Mouse (Mus musculus) CH12.LX (cell line): ENCODE data around the gene Itga2b. TPM values are rescaled to one million over a fixed set of nuclear protein-coding genes. Genes with fewer than 3 reads are reported as not detected.

ENCODE experiments used
- DNase-seq: peaks from one replicate; pipeline ENCODE4 v3.0.0-alpha.2; 2013; ENCODE audit errors: extremely low read depth
- H3K27ac ChIP-seq: 2 replicates; pipeline ENCODE4 v1.5.1; 2012; ENCODE audit warnings: low read depth, mild to moderate bottlenecking, control low read depth, moderate library complexity; ENCODE audit not compliant: insufficient read depth
- H3K27me3 ChIP-seq: replicated peaks from 2 replicates; pipeline ENCODE3; 2012; ENCODE audit warnings: inconsistent platforms
- H3K36me3 ChIP-seq, 2 experiments: replicated peaks in 1 of 2; 2 replicates each; pipeline versions ENCODE3 to v1.6.1; 2012; ENCODE audit warnings: inconsistent platforms in 1 of 2, low read length in 1 of 2, mild to moderate bottlenecking in 1 of 2, mixed read lengths in 1 of 2, moderate library complexity in 1 of 2; ENCODE audit not compliant: control insufficient read depth in 1 of 2, insufficient read depth in 1 of 2
- H3K4me1 ChIP-seq, 2 experiments: 2 replicates each; pipeline ENCODE4 v1.6.1; 2012; ENCODE audit warnings: inconsistent platforms in 1 of 2, moderate library complexity in 1 of 2; ENCODE audit not compliant: insufficient read depth in 2 of 2, control insufficient read depth in 1 of 2
- H3K4me2 ChIP-seq: 2 replicates; pipeline ENCODE4 v1.6.1; 2012; ENCODE audit warnings: low read depth, mild to moderate bottlenecking, control low read depth; ENCODE audit not compliant: poor library complexity, insufficient read depth, severe bottlenecking
- H3K4me3 ChIP-seq, 3 experiments: fragments of 150-350 bp in 1 of 3; sonication (generic) in 1 of 3; replicated peaks in 1 of 3; 2 replicates each; pipeline versions ENCODE3 to v1.5.1; 2011 to 2012; ENCODE audit warnings: low read depth in 2 of 3, low read length in 2 of 3, mild to moderate bottlenecking in 2 of 3, moderate library complexity in 2 of 3, control low read depth in 1 of 3, improper control_type of control experiment in 1 of 3, inconsistent platforms in 1 of 3, mixed read lengths in 1 of 3; ENCODE audit not compliant: poor library complexity in 1 of 3
- H3K79me2 ChIP-seq: replicated peaks from 2 replicates; pipeline ENCODE4 v1.6.1; 2012; ENCODE audit warnings: mild to moderate bottlenecking, moderate library complexity; ENCODE audit not compliant: control insufficient read depth, poor library complexity, insufficient read depth, severe bottlenecking; ENCODE audit errors: extremely low read depth
- H3K9ac ChIP-seq: 2 replicates; pipeline ENCODE4 v1.6.1; 2012; ENCODE audit warnings: low read depth, mild to moderate bottlenecking, control low read depth, moderate library complexity; ENCODE audit not compliant: insufficient read depth
- H3K9me3 ChIP-seq: replicated peaks from 2 replicates; pipeline ENCODE3; 2012; ENCODE audit warnings: low read length, inconsistent platforms, mixed read lengths
- CHD1 ChIP-seq: IDR thresholded peaks from 2 replicates; pipeline ENCODE4 v1.6.1; 2012; ENCODE audit warnings: low read depth, low read length, improper control_type of control experiment, inconsistent platforms
- CTCF ChIP-seq, 2 experiments: IDR thresholded peaks in 1 of 2; conservative IDR thresholded peaks in 1 of 2; 2 replicates each; pipeline ENCODE4 v1.5.1; 2011 to 2012; ENCODE audit warnings: low read depth in 2 of 2, low read length in 2 of 2, improper control_type of control experiment in 1 of 2, inconsistent platforms in 1 of 2, mild to moderate bottlenecking in 1 of 2, moderate library complexity in 1 of 2
- E2F4 ChIP-seq: IDR thresholded peaks from 2 replicates; pipeline ENCODE4 v1.6.1; 2011; ENCODE audit warnings: low read depth, low read length, improper control_type of control experiment; ENCODE audit not compliant: insufficient replicate concordance
- EP300 ChIP-seq: IDR thresholded peaks from 2 replicates; pipeline ENCODE4 v1.6.1; 2011; ENCODE audit warnings: low read length, improper control_type of control experiment
- ETS1 ChIP-seq: conservative IDR thresholded peaks from 2 replicates; pipeline ENCODE4 v1.6.1; 2012; ENCODE audit warnings: low read depth, mild to moderate bottlenecking, inconsistent platforms, low read length, improper control_type of control experiment, moderate library complexity
- HCFC1 ChIP-seq: IDR thresholded peaks from 2 replicates; pipeline ENCODE4 v1.6.1; 2012; ENCODE audit warnings: low read depth, mild to moderate bottlenecking, inconsistent platforms, low read length, improper control_type of control experiment
- JUN ChIP-seq: IDR thresholded peaks from 2 replicates; pipeline ENCODE4 v1.6.1; 2011; ENCODE audit warnings: low read depth, mild to moderate bottlenecking, low read length, improper control_type of control experiment, moderate library complexity; ENCODE audit not compliant: insufficient read depth
- JUND ChIP-seq: conservative IDR thresholded peaks from 2 replicates; pipeline ENCODE4 v1.6.1; 2011; ENCODE audit warnings: low read depth, low read length, improper control_type of control experiment
- KAT2A ChIP-seq: IDR thresholded peaks from 2 replicates; pipeline ENCODE4 v1.6.1; 2012; ENCODE audit warnings: low read length, improper control_type of control experiment, inconsistent platforms; ENCODE audit not compliant: insufficient replicate concordance
- MEF2A ChIP-seq: IDR thresholded peaks from 2 replicates; pipeline ENCODE4 v1.6.1; 2014; ENCODE audit warnings: low read depth, mild to moderate bottlenecking, inconsistent platforms, low read length, improper control_type of control experiment, borderline replicate concordance
- MXI1 ChIP-seq: IDR thresholded peaks from 2 replicates; pipeline ENCODE4 v1.6.1; 2011; ENCODE audit warnings: mild to moderate bottlenecking, low read depth, low read length, improper control_type of control experiment
- NELFE ChIP-seq: IDR thresholded peaks from 2 replicates; pipeline ENCODE4 v1.6.1; 2011; ENCODE audit warnings: low read depth, low read length, improper control_type of control experiment
- NRF1 ChIP-seq: IDR thresholded peaks from 2 replicates; pipeline ENCODE4 v1.6.1; 2014; ENCODE audit warnings: low read depth, mild to moderate bottlenecking, inconsistent platforms, low read length, improper control_type of control experiment, moderate library complexity
- POLR2AphosphoS2 ChIP-seq: IDR thresholded peaks from 2 replicates; pipeline ENCODE4 v1.6.1; 2011; ENCODE audit warnings: low read depth, low read length, improper control_type of control experiment
- SMC3 ChIP-seq: IDR thresholded peaks from 2 replicates; pipeline ENCODE4 v1.6.1; 2011; ENCODE audit warnings: low read depth, low read length, improper control_type of control experiment
- TBP ChIP-seq: conservative IDR thresholded peaks from 2 replicates; pipeline ENCODE4 v1.6.1; 2011; ENCODE audit warnings: low read depth, low read length, improper control_type of control experiment
- TCF12 ChIP-seq: IDR thresholded peaks from 2 replicates; pipeline ENCODE4 v1.6.1; 2014; ENCODE audit warnings: low read depth, mild to moderate bottlenecking, inconsistent platforms, low read length, improper control_type of control experiment
- USF1 ChIP-seq: IDR thresholded peaks from 2 replicates; pipeline ENCODE4 v1.6.1; 2014; ENCODE audit warnings: low read depth, mild to moderate bottlenecking, inconsistent platforms, low read length, improper control_type of control experiment
- USF2 ChIP-seq: conservative IDR thresholded peaks from 2 replicates; pipeline ENCODE4 v1.6.1; 2011; ENCODE audit warnings: low read depth, low read length, improper control_type of control experiment
- ZMIZ1 ChIP-seq: IDR thresholded peaks from 2 replicates; pipeline ENCODE4 v1.6.1; 2012; ENCODE audit warnings: low read depth, mild to moderate bottlenecking, inconsistent platforms, low read length, improper control_type of control experiment
- ZNF384 ChIP-seq: IDR thresholded peaks from 2 replicates; pipeline ENCODE4 v1.6.1; 2012; ENCODE audit warnings: low read depth, low read length, improper control_type of control experiment, inconsistent platforms
- dilution Hi-C: fragments of 300-500 bp; cut with MboI; formaldehyde crosslinking; loops from 2 replicates; pipeline ENCODE4 v1.14.3; 2020; ENCODE audit warnings: low sequenced_read_pairs; ENCODE audit not compliant: extremely low pct_unique_long_range_greater_than_20kb, extremely low pct_ligation_motif_present
- in situ Hi-C: fragments of 300-500 bp; cut with MboI; formaldehyde crosslinking; loops from 3 replicates; pipeline ENCODE4 v1.14.3; 2019; ENCODE audit warnings: low sequenced_read_pairs, low pct_ligation_motif_present, low pct_unique_long_range_greater_than_20kb, mixed read lengths
- polyA plus RNA-seq: library from polyadenylated mRNA; unstranded; fragments of >175 nt; gene quantifications from 2 replicates; pipeline ENCODE4 v1.2.1, GENCODE M21; 2012; ENCODE audit warnings: low read depth; ENCODE audit not compliant: insufficient read length
- total RNA-seq, 2 experiments: library from RNA; depleted of rRNA; stranded (reverse); fragments of 300-350 nt in 1 of 2; fragments of >200 nt in 1 of 2; gene quantifications; 2 replicates each; pipeline ENCODE4 v1.2.3; 2012 to 2014

Gene Itga2b
- total and polyA plus RNA-seq, 3 experiments: 0.95 to 3.6 (median 3.0) TPM

DNA sequence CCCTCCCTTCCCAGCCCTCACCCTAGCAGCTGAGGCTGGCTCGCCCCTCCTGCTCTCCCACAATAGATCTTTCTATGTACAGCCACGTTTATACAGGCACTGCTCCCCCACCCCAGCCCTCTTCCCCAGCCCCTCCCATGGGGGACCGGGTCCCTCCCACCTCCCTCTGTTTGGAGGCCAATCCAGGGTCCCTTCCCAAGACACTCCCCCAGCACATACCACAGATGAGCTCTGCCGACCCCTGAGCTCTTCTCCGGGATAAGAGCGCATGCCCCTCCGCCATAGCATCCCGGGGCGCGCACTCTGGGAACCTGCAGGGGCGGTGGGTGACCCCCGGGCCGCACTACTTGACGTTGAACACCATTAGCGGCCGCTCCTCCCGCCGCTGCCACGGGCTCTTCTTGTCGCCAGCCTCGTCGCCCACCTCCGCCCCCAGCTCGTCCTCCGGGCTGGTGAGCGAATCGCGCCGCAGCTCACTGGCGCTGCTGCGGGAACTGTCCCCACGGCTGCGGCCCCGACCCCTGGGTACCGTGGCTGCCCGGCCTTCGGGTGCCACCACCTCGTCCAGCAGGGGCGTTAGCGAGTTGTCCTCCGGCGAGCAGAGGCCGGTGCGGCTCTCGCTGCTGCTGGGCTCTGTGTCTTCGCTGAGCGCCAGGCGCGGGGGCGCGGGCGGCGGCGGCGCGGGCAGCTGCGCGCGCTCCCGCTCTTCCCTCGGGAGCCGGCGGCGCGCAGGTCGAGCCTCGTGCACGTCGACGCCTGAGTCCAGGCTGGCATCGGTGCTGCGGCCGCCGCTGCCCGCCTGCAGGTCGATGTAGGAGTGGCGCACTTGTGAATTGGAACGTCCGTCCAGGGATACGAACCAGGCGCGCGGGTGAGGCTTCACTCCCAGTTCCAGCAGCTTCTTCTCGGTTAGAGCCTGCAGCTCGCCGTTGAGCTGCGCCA is 32.5 kb downstream of the Itga2b start:
- in situ Hi-C loops: no loop called here
- Histone ChIP-seq H3K4me3 (no peak overlapping the region), H3K9me3 (peaks cover 29% of the 10 kb centered on the region), H3K4me1 (peaks cover 25 to 34% of the 10 kb centered on the region in 2 experiments), H3K4me2 (no peak overlapping the region), H3K36me3 (peaks cover 24 to 47% of the 10 kb centered on the region in 2 experiments), H3K27me3 (peaks cover 5% of the 10 kb centered on the region), H3K9ac (no peak overlapping the region), H3K27ac (no peak overlapping the region), H3K79me2 (no peaks in the 10 kb centered on the region)
- dilution Hi-C loops: no loop called here
- no peak for DNase-seq
- TF ChIP-seq POLR2AphosphoS2 (peak; percentile 74; the same call in 1 of the 2 replicates), CTCF (conservative IDR thresholded peaks at IDR 0.05 in 1 of 2, IDR thresholded peaks at IDR 0.05 in 1 of 2; ENCODE audit: low read depth in 2 of 2, low read length in 2 of 2) (no peak), MEF2A (no peak), MXI1 (no peak)

DNA sequence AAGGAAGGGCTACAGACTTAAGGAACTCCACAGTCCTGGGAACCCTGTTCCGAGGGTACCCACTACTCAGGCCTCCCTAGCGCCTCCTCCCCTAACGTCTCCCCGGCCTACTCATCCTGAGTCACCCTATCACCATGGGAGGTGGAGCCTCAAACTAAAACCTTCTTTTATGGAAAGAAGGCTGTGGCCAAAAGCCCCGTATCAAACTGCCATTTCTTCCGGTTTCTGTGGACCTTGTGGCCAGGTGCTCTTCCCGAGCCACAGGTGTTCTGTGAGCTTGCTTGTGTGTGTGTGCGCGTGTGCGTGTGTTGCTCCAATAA is 33.5 kb downstream of the Itga2b start:
- DNase-seq: no peak
- H3K36me3 ChIP-seq: peaks cover 24 to 47% of the 10 kb centered on the region in 2 experiments
- H3K9ac ChIP-seq: no peak overlapping the region
- peaks cover 29% of the 10 kb centered on the region for H3K9me3 ChIP-seq
- H3K4me3 ChIP-seq: no peak overlapping the region
- H3K27ac ChIP-seq: no peak overlapping the region
- in situ Hi-C loops: no loop called here
- H3K27me3 ChIP-seq: peaks cover 2% of the 10 kb centered on the region
- dilution Hi-C loops: no loop called here
- H3K4me1 ChIP-seq: peaks cover 25 to 37% of the 10 kb centered on the region in 2 experiments
- TF ChIP-seq USF1 (no peak), NRF1 (no peak)
- no peaks in the 10 kb centered on the region for H3K79me2 ChIP-seq
- H3K4me2 ChIP-seq: no peak overlapping the region

DNA sequence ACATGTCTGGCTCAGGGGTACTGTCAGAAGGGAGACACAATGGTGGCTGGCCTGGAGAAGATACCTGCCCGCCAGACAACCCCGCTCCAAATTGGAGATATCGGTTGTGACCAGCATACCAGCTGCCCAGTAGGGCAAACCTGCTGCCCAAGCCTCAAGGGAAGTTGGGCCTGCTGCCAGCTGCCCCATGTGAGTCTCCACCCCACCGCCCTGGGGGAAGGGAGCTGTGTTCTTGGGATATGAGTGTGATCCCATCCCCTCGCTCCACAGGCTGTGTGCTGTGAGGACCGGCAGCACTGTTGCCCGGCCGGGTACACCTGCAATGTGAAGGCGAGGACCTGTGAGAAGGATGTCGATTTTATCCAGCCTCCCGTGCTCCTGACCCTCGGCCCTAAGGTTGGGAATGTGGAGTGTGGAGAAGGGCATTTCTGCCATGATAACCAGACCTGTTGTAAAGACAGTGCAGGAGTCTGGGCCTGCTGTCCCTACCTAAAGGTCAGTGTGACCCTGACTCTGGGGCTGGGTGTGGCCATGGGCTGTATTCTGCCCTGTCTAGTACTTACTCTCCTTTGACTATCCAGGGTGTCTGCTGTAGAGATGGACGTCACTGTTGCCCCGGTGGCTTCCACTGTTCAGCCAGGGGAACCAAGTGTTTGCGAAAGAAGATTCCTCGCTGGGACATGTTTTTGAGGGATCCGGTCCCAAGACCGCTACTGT is 34.0 kb downstream of the Itga2b start:
- Histone ChIP-seq H3K27ac (no peak overlapping the region), H3K9me3 (peaks cover 29% of the 10 kb centered on the region), H3K27me3 (no peaks in the 10 kb centered on the region), H3K9ac (no peak overlapping the region), H3K4me2 (no peak overlapping the region), H3K4me3 (no peak overlapping the region), H3K4me1 (peaks cover 27 to 40% of the 10 kb centered on the region in 2 experiments), H3K79me2 (no peaks in the 10 kb centered on the region), H3K36me3 (peaks cover 24 to 47% of the 10 kb centered on the region in 2 experiments)
- in situ Hi-C loops: no loop called here
- no peak for DNase-seq
- TF ChIP-seq JUN (no peak), USF2 (no peak), MXI1 (no peak), ZNF384 (no peak), TCF12 (no peak), TBP (no peak), ZMIZ1 (no peak), KAT2A (no peak), CHD1 (no peak), E2F4 (no peak), SMC3 (no peak), EP300 (no peak), HCFC1 (no peak), JUND (no peak), NELFE (no peak), POLR2AphosphoS2 (no peak), ETS1 (no peak)
- dilution Hi-C loops: no loop called here
